Mouse (Mus musculus): ENCODE data around the gene Npy1r. TPM values are rescaled to one million over a fixed set of nuclear protein-coding genes. Genes with fewer than 3 reads are reported as not detected.

The Npy1r gene
- total and polyA plus RNA-seq, 3 experiments = not detected

- DNase-seq (ENCODE audit: low read depth, low spot score) = no peak
- Histone ChIP-seq H3K36me3 (ENCODE audit: control insufficient read depth in 1 of 2, insufficient read depth in 2 of 2, low read length in 2 of 2) (no peaks in the 10 kb centered on the region), H3K4me3 (ENCODE audit: control insufficient read depth in 1 of 2, insufficient read depth in 1 of 2, low read depth in 2 of 2, low read length in 2 of 2) (no peak overlapping the region), H3K27me3 (ENCODE audit: control insufficient read depth in 1 of 2, insufficient read depth in 2 of 2, low read length in 2 of 2) (no peaks in the 10 kb centered on the region), H3K27ac (ENCODE audit: control insufficient read depth, low read depth, low read length) (no peak overlapping the region), H3K4me1 (ENCODE audit: control insufficient read depth in 1 of 2, insufficient read depth in 2 of 2, low read length in 2 of 2) (no peaks in the 10 kb centered on the region), H3K9me3 (replicated peaks; ENCODE audit: insufficient read depth, low read length) (no peaks in the 10 kb centered on the region), H3K79me2 (ENCODE audit: control insufficient read depth, insufficient read depth, low read length, poor library complexity) (no peaks in the 10 kb centered on the region), H3K9ac (ENCODE audit: control insufficient read depth, low read depth, low read length, poor library complexity, severe bottlenecking) (no peak overlapping the region)
- TF ChIP-seq POLR2A (IDR thresholded peaks at IDR 0.05; ENCODE audit: control insufficient read depth in 1 of 2, insufficient read depth in 1 of 2, low read depth in 1 of 2, low read length in 2 of 2, poor library complexity in 1 of 2) (no peak), KAT2A (conservative IDR thresholded peaks at IDR 0.05; ENCODE audit: low read depth, low read length) (no peak), SMC3 (IDR thresholded peaks at IDR 0.05; ENCODE audit: low read depth, low read length) (no peak), TCF12 (IDR thresholded peaks at IDR 0.05; ENCODE audit: low read depth, low read length) (no peak), ZMIZ1 (IDR thresholded peaks at IDR 0.05; ENCODE audit: low read depth, low read length) (no peak), ETS1 (IDR thresholded peaks at IDR 0.05; ENCODE audit: low read depth, low read length) (no peak), MAZ (IDR thresholded peaks at IDR 0.05; ENCODE audit: low read depth, low read length) (no peak), CHD2 (IDR thresholded peaks at IDR 0.05; ENCODE audit: low read length) (no peak), USF2 (IDR thresholded peaks at IDR 0.05; ENCODE audit: borderline replicate concordance in 1 of 2, insufficient read depth in 1 of 2, low read depth in 1 of 2, low read length in 2 of 2) (no peak), BHLHE40 (IDR thresholded peaks at IDR 0.05; ENCODE audit: borderline replicate concordance, low read depth, low read length) (no peak), ZKSCAN1 (IDR thresholded peaks at IDR 0.05; ENCODE audit: low read depth, low read length) (no peak), RCOR1 (IDR thresholded peaks at IDR 0.05; ENCODE audit: low read depth, low read length) (no peak), GATA1 (IDR thresholded peaks at IDR 0.05; ENCODE audit: low read depth, low read length) (no peak)
Observed at GRCm38 (mm10) chr8:66688799-66689198, 8.2 kb upstream of the Npy1r start.

- H3K4me3 ChIP-seq (ENCODE audit: control insufficient read depth in 1 of 2, insufficient read depth in 1 of 2, low read depth in 2 of 2, low read length in 2 of 2) = no peak overlapping the region
- no peaks in the 10 kb centered on the region for H3K4me1 ChIP-seq (ENCODE audit: control insufficient read depth in 1 of 2, insufficient read depth in 2 of 2, low read length in 2 of 2)
Observed at GRCm38 (mm10) chr8:66690402-66690801, 6.6 kb upstream of the Npy1r start.

More at GRCm38 (mm10) chr8:66690402-66690801, 6.6 kb upstream of the Npy1r start:
- no peaks in the 10 kb centered on the region for H3K27me3 ChIP-seq (ENCODE audit: control insufficient read depth in 1 of 2, insufficient read depth in 2 of 2, low read length in 2 of 2)
- H3K9me3 ChIP-seq (replicated peaks; ENCODE audit: insufficient read depth, low read length) = no peaks in the 10 kb centered on the region
- TF ChIP-seq KAT2A (conservative IDR thresholded peaks at IDR 0.05; ENCODE audit: low read depth, low read length) (no peak), EP300 (IDR thresholded peaks at IDR 0.05; ENCODE audit: low read depth in 1 of 2, low read length in 2 of 2) (no peak), HCFC1 (IDR thresholded peaks at IDR 0.05; ENCODE audit: low read depth, low read length) (no peak), ZNF384 (IDR thresholded peaks at IDR 0.05; ENCODE audit: low read depth, low read length) (no peak), TBP (IDR thresholded peaks at IDR 0.05; ENCODE audit: low read depth, low read length) (no peak), CHD1 (IDR thresholded peaks at IDR 0.05; ENCODE audit: low read depth, low read length) (no peak), SMC3 (IDR thresholded peaks at IDR 0.05; ENCODE audit: low read depth, low read length) (no peak), POLR2A (IDR thresholded peaks at IDR 0.05; ENCODE audit: control insufficient read depth in 1 of 2, insufficient read depth in 1 of 2, low read depth in 1 of 2, low read length in 2 of 2, poor library complexity in 1 of 2) (no peak), MYB (IDR thresholded peaks at IDR 0.05; ENCODE audit: low read depth, low read length) (no peak), MAZ (IDR thresholded peaks at IDR 0.05; ENCODE audit: low read depth, low read length) (no peak), ELF1 (IDR thresholded peaks at IDR 0.05; ENCODE audit: low read depth, low read length) (no peak), CTCF (IDR thresholded peaks at IDR 0.05 in 2 of 3, conservative IDR thresholded peaks at IDR 0.05 in 1 of 3; ENCODE audit: control insufficient read depth in 1 of 3, insufficient read depth in 1 of 3, low read depth in 2 of 3, low read length in 3 of 3, poor library complexity in 1 of 3, severe bottlenecking in 1 of 3) (no peak), CHD2 (IDR thresholded peaks at IDR 0.05; ENCODE audit: low read length) (no peak), GATA1 (IDR thresholded peaks at IDR 0.05; ENCODE audit: low read depth, low read length) (no peak), MXI1 (IDR thresholded peaks at IDR 0.05; ENCODE audit: low read depth, low read length) (no peak), MEF2A (IDR thresholded peaks at IDR 0.05; ENCODE audit: extremely low read depth, insufficient replicate concordance, low read depth, low read length, poor library complexity, severe bottlenecking) (no peak), RAD21 (IDR thresholded peaks at IDR 0.05; ENCODE audit: low read depth, low read length) (no peak), ZMIZ1 (IDR thresholded peaks at IDR 0.05; ENCODE audit: low read depth, low read length) (no peak), BHLHE40 (IDR thresholded peaks at IDR 0.05; ENCODE audit: borderline replicate concordance, low read depth, low read length) (no peak), POLR2AphosphoS2 (IDR thresholded peaks at IDR 0.05; ENCODE audit: low read length) (no peak)
- no peaks in the 10 kb centered on the region for H3K79me2 ChIP-seq (ENCODE audit: control insufficient read depth, insufficient read depth, low read length, poor library complexity)
- no peaks in the 10 kb centered on the region for H3K36me3 ChIP-seq (ENCODE audit: control insufficient read depth in 1 of 2, insufficient read depth in 2 of 2, low read length in 2 of 2)
- DNase-seq (ENCODE audit: low read depth, low spot score) = no peak
- no peak overlapping the region for H3K27ac ChIP-seq (ENCODE audit: control insufficient read depth, low read depth, low read length)
- H3K9ac ChIP-seq (ENCODE audit: control insufficient read depth, low read depth, low read length, poor library complexity, severe bottlenecking) = no peak overlapping the region
